Mouse (Mus musculus): ENCODE measurements around the gene Adam19. TPM values are rescaled to one million over a fixed set of nuclear protein-coding genes. Genes with fewer than 3 reads are reported as not detected.

The Adam19 gene
- total RNA-seq, 1 experiment, result 43.8 TPM

GRCm38 (mm10) chr11:46092121-46092520 is 36.3 kb downstream of the Adam19 start:
- no peak overlapping the region for H3K4me3 ChIP-seq (ENCODE audit: insufficient read depth in 1 of 2, low read depth in 1 of 2, low read length in 2 of 2, poor library complexity in 1 of 2, severe bottlenecking in 1 of 2)
- no peak for DNase-seq (ENCODE audit: low read depth, low spot score)
- peaks cover 12 to 35% of the 10 kb centered on the region in 2 experiments; a peak in 3 of 4 replicates for H3K4me1 ChIP-seq (ENCODE audit: control insufficient read depth in 2 of 2, insufficient read depth in 2 of 2, low read length in 2 of 2, poor library complexity in 1 of 2)
- no peak overlapping the region for H3K9ac ChIP-seq (ENCODE audit: insufficient read depth, low read depth, low read length, poor library complexity, severe bottlenecking)
- no peak overlapping the region for H3K27ac ChIP-seq (ENCODE audit: insufficient read depth, low read depth, low read length, poor library complexity, severe bottlenecking)
- in situ Hi-C loops (cut with MboI; ENCODE audit: low sequenced_read_pairs in 2 of 2, unreplicated experiment in 2 of 2), result no loop called here
- TF ChIP-seq HCFC1 (IDR thresholded peaks at IDR 0.05; ENCODE audit: borderline replicate concordance, insufficient read depth, low read length) (no peak), CHD2 (IDR thresholded peaks at IDR 0.05; ENCODE audit: low read depth, low read length) (no peak), MAFK (IDR thresholded peaks at IDR 0.05; ENCODE audit: insufficient read depth, low read depth, low read length) (no peak), ZNF384 (IDR thresholded peaks at IDR 0.05; ENCODE audit: low read depth, low read length) (no peak), ZC3H11A (IDR thresholded peaks at IDR 0.05; ENCODE audit: borderline replicate concordance, low read depth, low read length) (no peak)
- peaks cover 3% of the 10 kb centered on the region; the same call in 1 of the 2 replicates for H3K36me3 ChIP-seq (ENCODE audit: control insufficient read depth, insufficient read depth, low read length, poor library complexity, severe bottlenecking)
- no peaks in the 10 kb centered on the region for H3K9me3 ChIP-seq (ENCODE audit: control insufficient read depth, insufficient read depth, low read depth, low read length)

DNA sequence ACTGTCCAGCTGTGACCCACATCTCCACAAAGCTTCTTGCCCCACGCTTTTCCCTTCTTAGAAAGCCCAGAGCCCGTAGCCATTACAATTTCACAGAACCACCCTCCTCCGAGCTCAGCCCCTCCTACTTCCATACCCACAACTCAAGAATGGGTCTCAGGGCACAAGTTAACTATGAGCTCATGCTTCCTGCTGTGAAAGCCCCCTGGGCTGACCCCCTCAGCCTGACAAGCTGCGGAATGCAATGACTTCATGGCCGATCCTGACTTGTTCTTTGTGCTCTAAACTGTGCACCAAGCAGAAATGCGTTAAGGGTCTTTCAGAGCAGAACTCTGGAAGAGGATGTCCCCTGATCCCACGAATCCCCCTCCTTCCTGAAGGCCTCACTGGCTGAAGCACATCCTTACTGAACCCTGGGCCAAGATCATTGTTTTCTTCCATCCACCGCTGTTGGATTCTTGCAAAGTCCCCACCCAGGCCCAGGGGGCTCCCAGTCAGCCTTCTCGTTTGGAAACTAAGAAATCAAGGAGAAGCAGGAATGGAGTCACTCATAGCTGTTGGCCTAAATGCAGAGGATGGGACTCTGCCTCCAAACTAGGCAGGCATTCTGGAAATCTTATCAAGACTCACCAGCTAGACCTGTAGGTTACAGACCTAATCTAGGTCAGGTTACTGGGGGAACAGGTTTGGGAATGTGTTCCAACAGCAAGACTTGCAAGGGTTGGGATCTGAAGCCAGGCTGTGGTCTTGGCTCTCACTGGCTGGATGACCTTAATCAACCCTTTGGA is 39.9 kb downstream of the Adam19 start:
- peaks cover 7% of the 10 kb centered on the region; the same call in 1 of the 2 replicates for H3K36me3 ChIP-seq (ENCODE audit: control insufficient read depth, insufficient read depth, low read length, poor library complexity, severe bottlenecking)
- H3K9me3 ChIP-seq (ENCODE audit: control insufficient read depth, insufficient read depth, low read depth, low read length), result no peaks in the 10 kb centered on the region
- H3K4me3 ChIP-seq (ENCODE audit: insufficient read depth in 1 of 2, low read depth in 1 of 2, low read length in 2 of 2, poor library complexity in 1 of 2, severe bottlenecking in 1 of 2), result no peak overlapping the region
- no peak for TF ChIP-seq CHD2 (IDR thresholded peaks at IDR 0.05; ENCODE audit: low read depth, low read length)
- no peak for TF ChIP-seq ZNF384 (IDR thresholded peaks at IDR 0.05; ENCODE audit: low read depth, low read length)
- in situ Hi-C loops (cut with MboI; ENCODE audit: low sequenced_read_pairs in 2 of 2, unreplicated experiment in 2 of 2), result no loop called here
- no peak overlapping the region for H3K9ac ChIP-seq (ENCODE audit: insufficient read depth, low read depth, low read length, poor library complexity, severe bottlenecking)
- H3K4me1 ChIP-seq (ENCODE audit: control insufficient read depth in 2 of 2, insufficient read depth in 2 of 2, low read length in 2 of 2, poor library complexity in 1 of 2), result peaks cover 7 to 15% of the 10 kb centered on the region in 2 experiments; a peak in 3 of 4 replicates
- no peak for DNase-seq (ENCODE audit: low read depth, low spot score)
- H3K27ac ChIP-seq (ENCODE audit: insufficient read depth, low read depth, low read length, poor library complexity, severe bottlenecking), result no peak overlapping the region

DNA sequence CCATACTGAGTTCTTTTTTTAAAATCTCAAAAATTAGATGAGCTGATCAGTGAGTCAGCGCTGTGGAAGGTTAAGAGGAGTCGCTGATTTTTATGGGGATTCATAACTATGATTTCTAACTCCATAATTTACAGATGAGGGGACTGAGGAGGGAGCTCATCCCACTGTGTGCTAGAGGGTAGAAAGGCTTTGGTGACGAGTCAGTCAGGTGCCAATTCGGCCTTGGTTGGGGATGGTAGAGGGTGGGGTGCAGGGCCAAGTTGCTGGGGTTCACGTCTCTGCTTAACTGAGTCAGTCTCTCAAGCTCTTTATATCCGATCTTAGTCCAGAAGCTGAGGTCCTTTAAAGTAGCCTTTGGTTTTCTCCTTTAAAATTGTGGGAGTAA is 40.5 kb downstream of the Adam19 start:
- peaks cover 3 to 11% of the 10 kb centered on the region in 2 experiments; a peak in 3 of 4 replicates for H3K4me1 ChIP-seq (ENCODE audit: control insufficient read depth in 2 of 2, insufficient read depth in 2 of 2, low read length in 2 of 2, poor library complexity in 1 of 2)
- H3K27ac ChIP-seq (ENCODE audit: insufficient read depth, low read depth, low read length, poor library complexity, severe bottlenecking), result no peak overlapping the region
- H3K36me3 ChIP-seq (ENCODE audit: control insufficient read depth, insufficient read depth, low read length, poor library complexity, severe bottlenecking), result peaks cover 7% of the 10 kb centered on the region; the same call in 1 of the 2 replicates
- DNase-seq (ENCODE audit: low read depth, low spot score), result no peak
- no peaks in the 10 kb centered on the region for H3K9me3 ChIP-seq (ENCODE audit: control insufficient read depth, insufficient read depth, low read depth, low read length)
- TF ChIP-seq MAFK (IDR thresholded peaks at IDR 0.05; ENCODE audit: insufficient read depth, low read depth, low read length), result no peak
- TF ChIP-seq ZNF384 (IDR thresholded peaks at IDR 0.05; ENCODE audit: low read depth, low read length), result no peak
- no peak for TF ChIP-seq HCFC1 (IDR thresholded peaks at IDR 0.05; ENCODE audit: borderline replicate concordance, insufficient read depth, low read length)
- TF ChIP-seq CHD2 (IDR thresholded peaks at IDR 0.05; ENCODE audit: low read depth, low read length), result no peak
- no peak for TF ChIP-seq ZC3H11A (IDR thresholded peaks at IDR 0.05; ENCODE audit: borderline replicate concordance, low read depth, low read length)
- H3K9ac ChIP-seq (ENCODE audit: insufficient read depth, low read depth, low read length, poor library complexity, severe bottlenecking), result no peak overlapping the region
- no peak overlapping the region for H3K4me3 ChIP-seq (ENCODE audit: insufficient read depth in 1 of 2, low read depth in 1 of 2, low read length in 2 of 2, poor library complexity in 1 of 2, severe bottlenecking in 1 of 2)
- in situ Hi-C loops (cut with MboI; ENCODE audit: low sequenced_read_pairs in 2 of 2, unreplicated experiment in 2 of 2), result no loop called here

- no peak overlapping the region for H3K4me3 ChIP-seq (ENCODE audit: insufficient read depth in 1 of 2, low read depth in 1 of 2, low read length in 2 of 2, poor library complexity in 1 of 2, severe bottlenecking in 1 of 2)
- no peak for DNase-seq (ENCODE audit: low read depth, low spot score)
- peaks cover 9% of the 10 kb centered on the region; the same call in 1 of the 2 replicates for H3K36me3 ChIP-seq (ENCODE audit: control insufficient read depth, insufficient read depth, low read length, poor library complexity, severe bottlenecking)
- H3K27ac ChIP-seq (ENCODE audit: insufficient read depth, low read depth, low read length, poor library complexity, severe bottlenecking), result no peak overlapping the region
- in situ Hi-C loops (cut with MboI; ENCODE audit: low sequenced_read_pairs in 2 of 2, unreplicated experiment in 2 of 2), result no loop called here
- H3K9me3 ChIP-seq (ENCODE audit: control insufficient read depth, insufficient read depth, low read depth, low read length), result no peaks in the 10 kb centered on the region
- no peak for TF ChIP-seq HCFC1 (IDR thresholded peaks at IDR 0.05; ENCODE audit: borderline replicate concordance, insufficient read depth, low read length)
- TF ChIP-seq MAFK (IDR thresholded peaks at IDR 0.05; ENCODE audit: insufficient read depth, low read depth, low read length), result no peak
- TF ChIP-seq ZC3H11A (IDR thresholded peaks at IDR 0.05; ENCODE audit: borderline replicate concordance, low read depth, low read length), result no peak
- H3K9ac ChIP-seq (ENCODE audit: insufficient read depth, low read depth, low read length, poor library complexity, severe bottlenecking), result no peak overlapping the region
- peaks cover 0 to 12% of the 10 kb centered on the region in 2 experiments; a peak in 3 of 4 replicates for H3K4me1 ChIP-seq (ENCODE audit: control insufficient read depth in 2 of 2, insufficient read depth in 2 of 2, low read length in 2 of 2, poor library complexity in 1 of 2)
Measured at GRCm38 (mm10) chr11:46097062-46097461, 41.3 kb downstream of the Adam19 start.

Data from ES-E14 (cell line).